Mouse (Mus musculus) neural tube, embryonic 15.5 days (tissue): ENCODE results near the gene Tbc1d10a. TPM values are rescaled to one million over a fixed set of nuclear protein-coding genes. Genes with fewer than 3 reads are reported as not detected.
A peak's percentile ranks its signal among the peaks of the same experiment; 100 is the strongest.

Experiments
- ATAC-seq: fragments of 200-750 bp; cut with Nextera tagmentation; 2 replicates; pipeline ENCODE4 v1.8.0; 2017; ENCODE audit warnings: mild to moderate bottlenecking, moderate TSS enrichment, moderate library complexity; ENCODE audit not compliant: low FRiP score
- H3K27ac ChIP-seq: fragments of 300-500 bp; sonication (generic); replicated peaks from 2 replicates; pipeline ENCODE4 v1.5.1; 2015; ENCODE audit warnings: mild to moderate bottlenecking, inconsistent platforms
- H3K27me3 ChIP-seq: fragments of 300-500 bp; sonication (generic); replicated peaks from 2 replicates; pipeline ENCODE4 v1.6.1; 2015; ENCODE audit warnings: inconsistent platforms
- H3K36me3 ChIP-seq: fragments of 300-500 bp; sonication (generic); 2 replicates; pipeline ENCODE4 v1.6.1; 2015; ENCODE audit warnings: inconsistent platforms
- H3K4me1 ChIP-seq: fragments of 300-500 bp; sonication (generic); 2 replicates; pipeline ENCODE4 v1.6.1; 2015; ENCODE audit warnings: inconsistent platforms
- H3K4me2 ChIP-seq: fragments of 300-500 bp; sonication (generic); 2 replicates; pipeline ENCODE4 v1.6.1; 2015; ENCODE audit warnings: inconsistent platforms, mild to moderate bottlenecking, moderate library complexity
- H3K4me3 ChIP-seq: fragments of 300-500 bp; sonication (generic); replicated peaks from 2 replicates; pipeline ENCODE4 v1.5.1; 2015; ENCODE audit warnings: mild to moderate bottlenecking, inconsistent platforms
- H3K9ac ChIP-seq: fragments of 300-500 bp; sonication (generic); replicated peaks from 2 replicates; pipeline ENCODE4 v1.6.1; 2015; ENCODE audit warnings: mild to moderate bottlenecking, inconsistent platforms
- H3K9me3 ChIP-seq: fragments of 300-500 bp; sonication (generic); replicated peaks from 2 replicates; pipeline ENCODE4 v1.6.1; 2016; ENCODE audit warnings: inconsistent platforms
- WGBS: fragments of 180-500 bp; shearing (Covaris S2); methylation state at CpG from one replicate; pipeline ENCODE4 v1.1.7; 2015; ENCODE audit warnings: mixed read lengths; 5-methylcytosine and 5-hydroxymethylcytosine counted together
- polyA plus RNA-seq: library from polyadenylated mRNA; unstranded; fragments of >200 nt; fragmentation: Nextera tagmentation; extraction: Ambion mirVana; gene quantifications from 2 replicates; pipeline ENCODE4 v1.2.1, GENCODE M21; 2015

Gene Tbc1d10a
- polyA plus RNA-seq, 1 experiment from 2014 or later, result 40.3 TPM

DNA sequence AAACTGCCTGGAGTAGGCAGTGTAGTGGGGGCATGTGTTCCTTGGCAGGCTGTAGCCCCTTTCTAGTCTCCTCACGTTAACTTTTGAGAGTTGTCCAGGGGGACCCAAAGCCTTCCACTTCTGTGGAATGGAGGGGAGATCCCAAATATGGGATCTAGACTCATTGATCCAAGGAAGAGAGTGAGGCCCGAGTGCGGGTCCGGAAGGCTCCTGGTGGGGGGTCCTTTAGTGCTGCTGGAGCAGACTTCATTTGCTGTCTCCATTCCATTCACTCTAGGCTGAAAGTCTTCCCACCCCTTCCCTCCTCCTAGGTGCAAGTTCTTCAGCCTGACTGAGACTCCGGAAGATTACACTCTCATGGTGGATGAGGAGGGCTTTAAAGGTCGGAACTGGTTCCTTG lies 32.0 kb downstream of the Tbc1d10a start:
- Histone ChIP-seq H3K27ac (no peak overlapping the region), H3K9me3 (no peaks in the 10 kb centered on the region), H3K4me2 (peak overlapping the region; percentile 83), H3K9ac (peak overlapping the region; percentile 45), H3K4me1 (peaks cover 17% of the 10 kb centered on the region), H3K36me3 (peaks cover 19% of the 10 kb centered on the region), H3K27me3 (peaks cover 27% of the 10 kb centered on the region), H3K4me3 (peak overlapping the region; percentile 45)
- 4% methylated on average over 6 of the region's 6 CpGs for WGBS
- peak; percentile 6; the same call in 1 of the 2 replicates for ATAC-seq

DNA sequence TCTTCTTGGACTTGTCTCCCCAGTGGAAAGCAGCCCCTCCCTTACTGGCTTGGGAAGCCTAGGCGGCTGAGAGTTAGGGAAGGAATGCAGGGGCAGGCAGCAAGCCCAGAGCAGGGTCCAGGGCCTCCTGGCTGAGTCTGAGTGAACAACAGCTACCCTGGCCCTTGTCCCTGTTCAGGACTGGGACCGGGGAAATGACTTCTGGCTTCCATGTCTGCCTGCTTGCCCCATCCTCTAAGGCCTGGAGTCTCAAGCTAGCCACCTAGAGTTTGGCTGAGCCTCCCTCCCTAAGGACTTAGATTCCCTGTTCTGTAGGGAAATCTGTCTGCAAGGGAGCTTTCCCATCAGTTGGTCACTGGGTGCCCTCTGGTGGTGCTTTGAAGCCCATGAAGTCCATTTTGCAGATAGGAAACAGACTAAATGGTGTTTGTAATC lies 32.7 kb downstream of the Tbc1d10a start:
- Histone ChIP-seq H3K36me3 (peaks cover 12% of the 10 kb centered on the region), H3K27me3 (peaks cover 27% of the 10 kb centered on the region), H3K4me1 (peaks cover 17% of the 10 kb centered on the region), H3K27ac (0 out of 2 replicates have a peak overlapping the region, but pooled peaks have one; percentile 13), H3K9ac (no peak overlapping the region), H3K4me3 (no peak overlapping the region), H3K4me2 (peak overlapping the region; percentile 83; the same call in 1 of the 2 replicates), H3K9me3 (no peaks in the 10 kb centered on the region)
- WGBS, result 24% methylated on average over 2 of the region's 2 CpGs
- no peak for ATAC-seq

DNA sequence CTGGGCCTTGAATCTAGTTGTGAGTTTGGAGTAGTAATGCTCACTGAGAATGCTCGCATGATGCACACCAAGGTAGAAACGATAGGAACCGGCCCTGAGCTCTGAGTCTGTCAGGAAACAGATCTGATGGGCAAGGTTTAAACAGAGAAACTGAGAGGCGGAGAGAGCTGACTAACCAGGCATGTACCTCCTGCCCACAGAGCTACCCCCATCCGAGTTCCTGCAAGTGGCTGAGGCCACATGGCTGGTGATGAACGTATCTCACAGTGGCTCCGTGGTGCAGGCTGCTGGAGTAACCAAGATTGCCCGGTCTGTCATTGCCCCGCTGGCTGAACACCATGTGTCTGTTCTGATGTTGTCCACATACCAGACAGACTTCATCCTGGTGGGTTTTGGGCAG lies 33.3 kb downstream of the Tbc1d10a start:
- Histone ChIP-seq H3K27ac (no peak overlapping the region), H3K9ac (no peak overlapping the region), H3K4me2 (no peak overlapping the region), H3K36me3 (peaks cover 6% of the 10 kb centered on the region), H3K27me3 (peaks cover 27% of the 10 kb centered on the region), H3K4me3 (no peak overlapping the region), H3K9me3 (no peaks in the 10 kb centered on the region), H3K4me1 (peaks cover 17% of the 10 kb centered on the region)
- no peak for ATAC-seq
- WGBS, result 64% methylated on average over 9 of the region's 9 CpGs

DNA sequence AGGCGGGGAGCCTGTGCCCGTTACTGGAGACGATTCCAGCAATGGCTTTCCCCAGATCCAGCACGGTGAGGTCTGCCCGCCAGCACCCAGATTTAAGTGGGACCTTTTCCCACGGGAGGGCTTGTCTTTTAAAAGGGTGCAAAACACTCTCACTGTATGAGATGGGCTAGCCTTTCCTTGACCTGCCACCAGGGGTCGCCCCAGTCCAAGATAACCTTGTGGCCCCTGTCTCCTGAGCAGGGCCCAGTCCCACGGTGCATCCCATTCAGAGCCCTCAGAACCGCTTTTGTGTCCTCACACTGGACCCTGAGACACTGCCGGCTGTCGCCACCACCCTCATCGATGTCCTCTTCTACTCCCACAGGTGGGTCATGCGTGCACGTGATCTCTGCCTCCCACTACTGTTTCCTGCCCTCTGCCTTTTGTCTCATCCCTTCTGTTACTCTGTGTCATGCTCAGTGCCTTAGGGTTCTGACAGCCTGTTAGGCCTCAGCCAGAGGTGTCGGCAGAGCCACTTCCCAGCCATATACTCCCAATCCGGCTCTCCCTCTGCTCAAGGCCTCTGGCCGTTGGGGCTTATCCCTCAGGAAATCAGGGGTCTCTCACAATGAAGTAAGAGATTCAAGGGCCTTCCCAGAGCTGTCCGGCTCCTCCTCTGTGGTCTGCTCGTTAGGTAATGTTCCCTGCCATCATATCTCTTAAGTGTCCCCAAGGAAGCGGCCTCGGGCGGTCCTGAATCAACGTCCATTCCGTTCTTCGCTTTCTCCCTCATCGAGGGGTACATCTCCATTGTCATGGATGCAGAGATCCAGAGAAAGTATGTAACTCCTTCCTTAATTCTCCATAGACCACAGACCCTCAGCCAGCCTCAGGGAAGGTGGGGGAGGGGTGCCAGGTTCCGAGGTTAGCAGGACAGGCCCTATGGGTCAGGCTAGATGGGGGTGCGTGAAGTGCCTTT lies 34.1 kb downstream of the Tbc1d10a start:
- WGBS, result 54% methylated on average over 28 of the region's 28 CpGs
- no peak overlapping the region for H3K27ac ChIP-seq
- no peaks in the 10 kb centered on the region for H3K9me3 ChIP-seq
- no peak for ATAC-seq
- no peak overlapping the region for H3K4me3 ChIP-seq
- H3K4me1 ChIP-seq, result peaks cover 17% of the 10 kb centered on the region
- no peaks in the 10 kb centered on the region for H3K36me3 ChIP-seq
- H3K27me3 ChIP-seq, result peaks cover 27% of the 10 kb centered on the region
- H3K9ac ChIP-seq, result no peak overlapping the region
- H3K4me2 ChIP-seq, result no peak overlapping the region

DNA sequence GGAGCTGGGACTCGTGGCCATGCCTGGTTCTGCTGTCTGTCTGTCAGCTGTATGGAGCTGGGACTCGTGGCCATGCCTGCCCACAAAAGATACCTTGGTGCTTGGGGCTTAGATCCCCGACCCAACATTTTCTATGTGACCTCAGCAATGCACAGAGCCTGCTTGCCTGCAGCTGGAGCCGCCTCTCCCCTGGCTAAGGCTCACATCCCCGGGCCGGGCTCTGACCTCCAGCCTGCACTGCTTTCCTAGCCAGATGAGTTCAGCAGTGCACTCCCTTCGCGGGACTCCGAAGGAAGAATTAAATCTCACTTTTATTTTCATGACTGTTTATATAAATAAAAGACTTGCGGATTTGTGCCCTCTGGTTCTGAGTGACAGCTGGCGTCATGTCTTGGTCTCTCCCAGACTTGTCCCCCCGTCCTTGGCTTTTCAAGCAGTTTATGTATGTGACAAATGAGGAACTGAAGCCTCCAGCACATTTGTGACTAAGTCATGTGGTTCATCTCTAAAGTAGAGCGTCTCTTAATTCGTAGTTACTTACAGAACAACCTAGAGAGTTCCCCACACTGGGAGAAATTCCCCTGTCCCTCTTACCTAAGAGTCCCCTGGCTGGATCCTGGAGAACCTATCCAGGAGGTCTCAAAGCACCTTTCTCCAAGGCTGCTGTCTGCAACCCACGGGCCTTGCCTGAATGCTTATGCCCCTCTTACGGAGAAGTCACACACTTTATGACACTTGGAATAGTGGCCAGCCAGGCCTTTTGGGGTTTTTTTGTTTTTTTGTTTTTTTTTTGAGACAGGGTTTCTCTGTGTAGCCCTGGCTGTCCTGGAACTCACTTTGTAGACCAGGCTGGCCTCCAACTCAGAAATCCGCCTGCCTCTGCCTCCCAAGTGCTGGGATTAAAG lies 35.7 kb downstream of the Tbc1d10a start:
- Histone ChIP-seq H3K4me1 (peaks cover 17% of the 10 kb centered on the region), H3K4me2 (no peak overlapping the region), H3K9me3 (no peaks in the 10 kb centered on the region), H3K9ac (no peak overlapping the region), H3K36me3 (no peaks in the 10 kb centered on the region), H3K27ac (no peak overlapping the region), H3K27me3 (peaks cover 27% of the 10 kb centered on the region), H3K4me3 (no peak overlapping the region)
- 83% methylated on average over 17 of the region's 17 CpGs for WGBS
- no peak for ATAC-seq

DNA sequence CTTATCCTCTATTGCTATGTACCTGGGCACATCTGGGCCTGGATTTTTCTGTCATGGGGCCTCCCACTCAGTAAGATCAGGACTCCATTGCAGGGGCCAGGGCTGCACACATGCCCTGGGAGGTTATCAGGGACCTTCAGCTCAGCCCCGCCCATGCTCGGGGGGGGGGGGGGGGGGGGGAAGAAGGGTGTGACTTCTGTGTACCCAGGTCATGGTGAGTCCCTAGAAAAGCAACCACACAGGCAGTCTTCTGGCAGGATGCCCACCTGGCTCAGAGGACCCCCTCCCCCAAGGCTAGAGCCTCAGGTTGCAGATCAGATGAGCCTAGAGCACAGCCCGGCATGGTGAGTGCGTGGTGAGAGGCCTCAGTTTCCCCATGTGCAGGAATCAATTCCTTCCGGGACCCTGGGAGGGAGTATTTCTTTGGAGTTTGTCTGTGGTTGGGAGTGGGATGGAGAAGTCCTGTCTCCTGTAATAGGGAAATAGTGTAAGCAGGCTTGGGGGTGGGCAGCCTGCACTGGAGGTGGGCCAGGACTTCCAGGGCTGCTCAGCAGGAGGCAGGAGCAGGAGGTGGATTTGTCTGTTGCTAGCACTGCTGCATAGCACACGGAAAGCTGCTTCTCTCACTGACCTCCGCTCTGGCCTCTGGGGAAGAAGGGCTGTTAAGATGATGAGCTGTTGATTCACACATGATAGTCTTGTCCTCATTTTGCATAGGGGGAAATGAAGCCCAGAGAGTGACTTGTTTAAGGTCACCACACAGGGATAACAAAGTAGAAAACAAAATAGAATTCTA lies 37.0 kb downstream of the Tbc1d10a start:
- Histone ChIP-seq H3K36me3 (no peaks in the 10 kb centered on the region), H3K27me3 (peaks cover 15% of the 10 kb centered on the region), H3K9me3 (no peaks in the 10 kb centered on the region), H3K27ac (no peak overlapping the region), H3K9ac (no peak overlapping the region), H3K4me2 (no peak overlapping the region), H3K4me1 (peaks cover 7% of the 10 kb centered on the region; the same call in 1 of the 2 replicates), H3K4me3 (no peak overlapping the region)
- no peak for ATAC-seq
- 45% methylated on average over 5 of the region's 7 CpGs for WGBS

DNA sequence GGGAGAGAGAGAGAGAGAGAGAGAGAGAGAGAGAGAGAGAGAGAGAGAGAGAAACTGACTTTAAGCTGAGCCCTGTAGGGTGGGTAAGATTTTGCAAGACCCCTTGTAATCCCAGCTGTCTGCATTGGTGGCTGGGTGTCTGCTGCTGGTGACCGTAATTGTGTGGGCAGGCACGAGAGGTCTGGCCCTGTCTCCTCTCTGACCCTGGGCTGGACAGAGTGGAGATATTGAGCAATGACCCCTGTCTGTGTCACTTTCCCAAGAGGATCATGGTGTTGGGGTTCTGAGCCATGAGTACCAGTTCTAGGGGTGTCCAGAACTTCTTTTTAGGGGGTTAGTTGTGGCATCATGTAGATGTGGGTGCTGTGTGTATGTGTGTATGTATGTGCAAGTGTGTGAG lies 37.6 kb downstream of the Tbc1d10a start:
- ATAC-seq, result no peak
- Histone ChIP-seq H3K27me3 (peaks cover 9% of the 10 kb centered on the region), H3K4me2 (no peak overlapping the region), H3K4me3 (no peak overlapping the region), H3K9me3 (no peaks in the 10 kb centered on the region), H3K36me3 (no peaks in the 10 kb centered on the region), H3K9ac (no peak overlapping the region), H3K27ac (no peak overlapping the region), H3K4me1 (peaks cover 3% of the 10 kb centered on the region; the same call in 1 of the 2 replicates)
- 50% methylated on average over 2 of the region's 2 CpGs for WGBS

DNA sequence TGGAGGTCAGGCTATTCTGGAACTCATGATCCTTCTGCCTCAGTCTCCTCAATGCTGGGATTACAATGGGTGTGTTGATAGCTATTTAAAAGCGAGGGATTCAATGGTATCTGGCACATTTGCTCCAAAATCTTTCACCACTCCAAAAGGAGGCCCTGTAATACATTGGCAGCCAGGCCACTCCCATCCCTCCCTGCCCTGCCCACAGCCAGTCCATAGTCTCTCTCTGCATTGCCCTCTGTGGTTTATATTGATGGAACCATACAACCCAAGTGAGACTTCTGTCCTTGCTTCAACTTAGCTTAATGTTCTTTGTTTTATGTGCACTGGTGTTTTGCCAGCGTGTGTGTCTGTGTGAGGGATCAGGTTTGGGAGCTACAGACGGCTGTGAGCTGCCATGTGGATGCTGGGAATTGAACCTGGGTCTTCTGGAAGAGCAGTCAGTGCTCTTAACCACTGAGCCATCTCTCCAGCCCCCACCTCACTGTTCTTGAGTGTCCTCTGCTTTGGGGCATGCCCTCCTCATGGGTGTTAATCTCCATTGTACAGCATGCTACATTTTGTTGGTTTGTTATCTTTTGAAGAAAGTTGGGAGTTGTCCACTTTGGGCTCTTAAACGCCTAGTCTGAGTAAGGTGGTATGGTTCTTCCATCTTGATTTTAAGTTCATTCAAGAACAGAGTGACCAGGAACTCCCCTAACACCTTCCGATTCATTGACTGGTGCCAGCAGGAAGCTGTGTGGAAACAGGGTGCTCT lies 40.2 kb downstream of the Tbc1d10a start:
- no peak overlapping the region for H3K9ac ChIP-seq
- H3K4me2 ChIP-seq, result no peak overlapping the region
- no peaks in the 10 kb centered on the region for H3K9me3 ChIP-seq
- no peaks in the 10 kb centered on the region for H3K27me3 ChIP-seq
- H3K4me3 ChIP-seq, result no peak overlapping the region
- H3K36me3 ChIP-seq, result no peaks in the 10 kb centered on the region
- no peaks in the 10 kb centered on the region for H3K4me1 ChIP-seq
- WGBS, result 82% methylated on average over 5 of the region's 5 CpGs
- no peak for ATAC-seq
- no peak overlapping the region for H3K27ac ChIP-seq

DNA sequence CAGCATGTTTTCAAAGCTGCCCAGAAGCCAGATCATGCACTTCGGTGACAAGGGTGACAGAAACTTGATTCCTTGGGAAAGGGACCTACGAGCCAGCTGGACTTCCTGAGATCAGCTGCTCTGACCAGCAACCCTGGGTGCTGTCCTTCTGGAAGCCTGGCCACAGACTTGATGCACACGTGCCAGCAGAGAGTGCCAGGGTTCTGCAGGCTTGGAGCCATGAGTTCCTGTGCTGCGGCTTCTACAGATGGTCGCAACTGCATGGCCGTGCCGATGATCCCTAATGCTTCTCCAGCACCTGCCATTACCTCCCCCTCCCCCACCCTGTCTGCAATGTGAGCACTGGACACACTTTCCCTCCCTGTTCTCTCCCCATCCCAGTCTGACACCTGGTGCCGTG lies 41.9 kb downstream of the Tbc1d10a start:
- H3K36me3 ChIP-seq, result no peaks in the 10 kb centered on the region
- no peaks in the 10 kb centered on the region for H3K9me3 ChIP-seq
- H3K4me1 ChIP-seq, result no peaks in the 10 kb centered on the region
- ATAC-seq, result no peak
- no peak overlapping the region for H3K4me2 ChIP-seq
- 40% methylated on average over 8 of the region's 8 CpGs for WGBS
- H3K9ac ChIP-seq, result no peak overlapping the region
- H3K27me3 ChIP-seq, result no peaks in the 10 kb centered on the region
- no peak overlapping the region for H3K4me3 ChIP-seq
- H3K27ac ChIP-seq, result no peak overlapping the region

DNA sequence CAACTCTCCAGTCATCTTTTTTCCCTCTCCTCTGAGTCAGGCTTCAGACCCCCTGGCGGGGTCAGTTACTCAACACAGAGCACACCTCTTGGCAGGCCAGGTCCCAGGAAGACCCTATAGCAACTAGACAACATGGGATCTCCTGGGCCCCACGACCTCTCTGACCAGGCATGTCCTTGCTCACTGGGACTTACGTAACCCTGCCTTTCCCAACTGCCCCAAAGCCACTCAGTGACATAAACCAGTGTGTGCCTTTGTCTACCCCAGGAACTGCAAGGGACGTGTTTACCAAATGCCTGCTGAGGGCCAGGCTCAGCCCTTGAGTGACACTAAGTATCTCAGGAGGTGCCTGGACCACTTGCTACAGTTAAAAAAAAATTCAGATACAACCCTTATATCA lies 43.3 kb downstream of the Tbc1d10a start:
- Histone ChIP-seq H3K4me1 (no peaks in the 10 kb centered on the region), H3K9me3 (no peaks in the 10 kb centered on the region), H3K27ac (no peak overlapping the region), H3K36me3 (no peaks in the 10 kb centered on the region), H3K4me2 (no peak overlapping the region), H3K9ac (no peak overlapping the region), H3K4me3 (no peak overlapping the region), H3K27me3 (no peaks in the 10 kb centered on the region)
- no peak for ATAC-seq
- 66% methylated on average over 4 of the region's 4 CpGs for WGBS
